ENCODE assay signal across 29 mouse cellular contexts in genomic region chr11:8045086-8045485, GRCm38 (mm10).
DNase-seq lines count a peak whose midpoint lies in the region; ATAC-seq and TF ChIP-seq lines count a peak whose summit lies in the region.
"Had no signal": no experiment of that assay in that cellular context is flagged by ENCODE, and none has a peak within 500 bp of the region (broad histone marks: within the 10 kb centered on the region; RNA-seq: fewer than 3 reads in every experiment).

No protein-coding gene starts in this region.

- no peaks in the 10 kb centered on the region for H3K27me3 ChIP-seq in liver, postnatal 0 days (ENCODE audit: insufficient read depth, low read length)
- no peaks in the 10 kb centered on the region for H3K27me3 ChIP-seq in liver, embryonic 11.5 days (replicated peaks; ENCODE audit: control insufficient read depth, insufficient read depth, low read length)
- H3K27me3 ChIP-seq: forebrain, embryonic 12.5 days; heart, embryonic 12.5 days; hindbrain, embryonic 13.5 days; liver, embryonic 12.5 days; midbrain, embryonic 15.5 days; neural tube, embryonic 15.5 days; stomach, embryonic 15.5 days had no signal

- H3K9ac ChIP-seq in liver, postnatal 0 days (replicated peaks): no peak overlapping the region
- no peak overlapping the region for H3K9ac ChIP-seq in liver, embryonic 11.5 days (ENCODE audit: low read depth, low read length)
- H3K9ac ChIP-seq: forebrain, embryonic 12.5 days; forebrain, postnatal 0 days; heart, embryonic 12.5 days; hindbrain, embryonic 13.5 days; liver, embryonic 12.5 days; midbrain, embryonic 15.5 days; neural tube, embryonic 15.5 days; stomach, embryonic 15.5 days had no signal

- no peaks in the 10 kb centered on the region for H3K9me3 ChIP-seq in liver, postnatal 0 days (ENCODE audit: low read length)
- no peaks in the 10 kb centered on the region for H3K9me3 ChIP-seq in liver, embryonic 11.5 days (ENCODE audit: control insufficient read depth, low read length)
- H3K9me3 ChIP-seq: forebrain, embryonic 12.5 days; heart, embryonic 12.5 days; hindbrain, embryonic 13.5 days; liver, embryonic 12.5 days; midbrain, embryonic 15.5 days; neural tube, embryonic 15.5 days; stomach, embryonic 15.5 days had no signal

- no peak for TF ChIP-seq CTCF in liver, postnatal 0 days (IDR thresholded peaks at IDR 0.05; ENCODE audit: low read depth)

- no peak for TF ChIP-seq EP300 in liver, postnatal 0 days (IDR thresholded peaks at IDR 0.05; ENCODE audit: low read depth)

- H3K4me3 ChIP-seq in liver, postnatal 0 days (ENCODE audit: low read depth, low read length): no peak overlapping the region
- H3K4me3 ChIP-seq in liver, embryonic 11.5 days (ENCODE audit: low read depth, low read length): no peak overlapping the region
- H3K4me3 ChIP-seq: forebrain, embryonic 12.5 days; heart, adult 2 months; heart, embryonic 12.5 days; hindbrain, embryonic 13.5 days; liver, embryonic 12.5 days; midbrain, embryonic 15.5 days; neural tube, embryonic 15.5 days; stomach, embryonic 15.5 days had no signal

- WGBS in liver, postnatal 0 days (ENCODE audit: insufficient replicate concordance): 44% methylated on average over 3 of the region's 3 CpGs
- WGBS in liver, embryonic 11.5 days: 67% methylated on average over 3 of the region's 3 CpGs

- no peak overlapping the region for H3K4me2 ChIP-seq in liver, postnatal 0 days (ENCODE audit: low read depth, low read length)
- H3K4me2 ChIP-seq in liver, embryonic 11.5 days: no peak overlapping the region
- H3K4me2 ChIP-seq: forebrain, embryonic 12.5 days; heart, embryonic 12.5 days; hindbrain, embryonic 13.5 days; liver, embryonic 12.5 days; midbrain, embryonic 15.5 days; neural tube, embryonic 15.5 days; stomach, embryonic 15.5 days had no signal

- ATAC-seq in liver, postnatal 0 days: peak; percentile 48
- no peak for ATAC-seq in liver, embryonic 11.5 days (replicated peaks; ENCODE audit: low FRiP score)
- ATAC-seq: activated CD4-positive, CD25-positive, alpha-beta regulatory T cell, adult 4 months; CD4-positive, CD25-positive, alpha-beta regulatory T cell, adult 4 months; forebrain, postnatal 0 days; liver, embryonic 12.5 days; lung, postnatal 0 days; midbrain, embryonic 15.5 days had no signal

- H3K27ac ChIP-seq in liver, postnatal 0 days (ENCODE audit: low read depth): no peak overlapping the region
- H3K27ac ChIP-seq in liver, embryonic 11.5 days (ENCODE audit: low read depth, low read length): no peak overlapping the region
- H3K27ac ChIP-seq: forebrain, embryonic 12.5 days; heart, adult 2 months; hindbrain, embryonic 13.5 days; liver, embryonic 12.5 days; macrophage; midbrain, embryonic 15.5 days; neural tube, embryonic 15.5 days; stomach, embryonic 15.5 days had no signal

- peak; percentile 19 to 48 for DNase-seq in kidney, adult 8-10 months
- DNase-seq in kidney, postnatal 14 days: no peak
- DNase-seq in liver, postnatal 0 days: peak; percentile 22
- DNase-seq in liver, embryonic 11.5 days (ENCODE audit: low spot score): no peak
- DNase-seq in kidney, postnatal 36 days: peak; percentile 21 to 53
- DNase-seq in thymus, adult 18-20 months: no peak
- DNase-seq in right cerebral cortex, adult 2 months (ENCODE audit: low spot score in 2 of 2): no peak
- DNase-seq: adrenal gland, adult 2 months; adrenal gland, postnatal 36 days; cerebellum, adult 18-20 months; cerebellum, postnatal 14 days; forebrain, postnatal 0 days; heart, adult 2 months; heart, postnatal 4 days; lung, adult 18-20 months; retina, postnatal 1 day; right cerebral cortex, postnatal 25 days; thymus, postnatal 36 days had no signal

- no peaks in the 10 kb centered on the region for H3K36me3 ChIP-seq in liver, postnatal 0 days (replicated peaks; ENCODE audit: insufficient read depth, low read length)
- H3K36me3 ChIP-seq in liver, embryonic 11.5 days (ENCODE audit: control insufficient read depth, insufficient read depth, low read length): no peaks in the 10 kb centered on the region
- H3K36me3 ChIP-seq: forebrain, embryonic 12.5 days; heart, embryonic 12.5 days; hindbrain, embryonic 13.5 days; liver, embryonic 12.5 days; midbrain, embryonic 15.5 days; neural tube, embryonic 15.5 days; stomach, embryonic 15.5 days had no signal

- no peaks in the 10 kb centered on the region for H3K4me1 ChIP-seq in liver, postnatal 0 days (ENCODE audit: insufficient read depth)
- H3K4me1 ChIP-seq in liver, embryonic 11.5 days (replicated peaks; ENCODE audit: control insufficient read depth, insufficient read depth, low read length): no peaks in the 10 kb centered on the region
- H3K4me1 ChIP-seq: forebrain, embryonic 12.5 days; heart, embryonic 12.5 days; hindbrain, embryonic 13.5 days; liver, embryonic 12.5 days; midbrain, embryonic 15.5 days; neural tube, embryonic 15.5 days; stomach, embryonic 15.5 days had no signal

Comparison
In these comparisons a context has a peak if more than half of its experiments do, and no peak if none do; other contexts are left out.
1. DNase-seq: peak in kidney, adult 8-10 months (2 of 2), liver, postnatal 0 days (single experiment) and kidney, postnatal 36 days (2 of 2); none in kidney, postnatal 14 days (single experiment), liver, embryonic 11.5 days (single experiment), thymus, adult 18-20 months (0 of 2) and right cerebral cortex, adult 2 months (0 of 2).